Mouse (Mus musculus): ENCODE data around the gene Rbpj. TPM values are rescaled to one million over a fixed set of nuclear protein-coding genes. Genes with fewer than 3 reads are reported as not detected.
A peak's percentile ranks its signal among the peaks of the same experiment; 100 is the strongest.

The Rbpj gene
- polyA plus RNA-seq (2014; fragmentation: Nextera tagmentation; extraction: Ambion mirVana), result 49.8 and 53.5 TPM in 2 replicates

DNA sequence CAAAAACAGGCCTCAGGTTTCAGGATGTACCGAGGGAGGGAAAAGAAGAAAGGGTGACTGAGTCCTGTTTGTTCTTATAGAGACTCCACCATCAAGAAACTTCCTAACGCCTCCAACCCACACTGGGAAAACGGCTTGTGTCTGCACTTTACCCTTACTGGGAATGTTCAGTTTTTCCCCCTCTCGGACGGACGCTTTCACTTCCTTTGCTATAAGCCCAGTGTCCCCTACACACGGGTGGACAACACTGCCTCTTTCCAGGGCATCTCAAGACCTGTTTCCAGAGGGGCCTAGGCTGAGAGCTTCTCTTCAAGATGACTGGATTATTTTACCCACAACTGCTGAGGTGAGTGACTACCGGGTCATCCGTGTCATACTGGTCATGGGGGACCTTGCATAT lies at the start of gene Rbpj:
TSS of gene Rbpj (plus strand) at position 270 of the 400 bp plus-strand sequence.
- Histone ChIP-seq H3K9ac (no peak within 1 kb of the TSS), H3K4me3 (ENCODE audit: low read depth, low read length) (no peak within 1 kb of the TSS), H3K4me1 (ENCODE audit: insufficient read depth) (peaks cover 10% of the 10 kb centered on the region; the same call in 1 of the 2 replicates), H3K27ac (ENCODE audit: low read depth) (0 out of 2 replicates have a peak within 1 kb of the TSS, but pooled peaks have one; percentile 48), H3K27me3 (ENCODE audit: insufficient read depth, low read length) (no peaks in the 10 kb centered on the region), H3K9me3 (ENCODE audit: low read depth, low read length) (no peaks in the 10 kb centered on the region), H3K36me3 (ENCODE audit: insufficient read depth) (no peaks in the 10 kb centered on the region), H3K4me2 (no peak within 1 kb of the TSS)
- DNase-seq (no peak), ATAC-seq (ENCODE audit: insufficient read depth) (no peak)
- TF ChIP-seq CTCF (IDR thresholded peaks at IDR 0.05; ENCODE audit: low read depth), result no peak
- 82% methylated on average over 9 of the region's 9 CpGs for WGBS

DNA sequence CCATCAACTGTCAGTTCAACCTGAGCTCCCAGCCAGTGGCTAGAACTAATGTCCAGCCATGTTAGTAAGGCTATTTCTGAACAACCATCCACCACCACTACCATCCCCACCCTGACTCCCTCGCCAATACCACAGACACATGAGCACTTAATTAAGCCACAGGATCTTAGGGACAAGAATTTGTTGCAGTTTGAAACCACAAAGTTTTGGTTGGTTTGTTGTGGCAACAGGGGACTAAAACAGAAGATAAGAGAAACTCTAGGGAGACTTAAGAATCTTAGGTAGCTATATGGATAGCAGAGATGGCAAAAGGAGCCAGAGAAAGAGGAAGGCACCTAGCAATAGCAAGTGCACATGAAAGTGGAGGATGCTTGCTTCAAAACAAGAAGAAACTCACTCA lies 45.2 kb upstream of the Rbpj start:
- Histone ChIP-seq H3K4me2 (no peak overlapping the region), H3K4me1 (ENCODE audit: insufficient read depth) (no peaks in the 10 kb centered on the region), H3K4me3 (ENCODE audit: low read depth, low read length) (no peak overlapping the region), H3K36me3 (ENCODE audit: insufficient read depth) (no peaks in the 10 kb centered on the region), H3K27ac (ENCODE audit: low read depth) (no peak overlapping the region), H3K9me3 (ENCODE audit: low read depth, low read length) (no peaks in the 10 kb centered on the region), H3K9ac (no peak overlapping the region), H3K27me3 (ENCODE audit: insufficient read depth, low read length) (no peaks in the 10 kb centered on the region)
- ATAC-seq (ENCODE audit: insufficient read depth) (no peak), DNase-seq (no peak)
- 77% methylated on average over 1 of the region's 1 CpGs for WGBS
- no peak for TF ChIP-seq CTCF (IDR thresholded peaks at IDR 0.05; ENCODE audit: low read depth)

GRCm38 (mm10) chr5:53421291-53421690 lies 44.7 kb upstream of the Rbpj start:
- no peak for TF ChIP-seq CTCF (IDR thresholded peaks at IDR 0.05; ENCODE audit: low read depth)
- no peak overlapping the region for H3K9ac ChIP-seq
- no peaks in the 10 kb centered on the region for H3K9me3 ChIP-seq (ENCODE audit: low read depth, low read length)
- no peak for DNase-seq
- ATAC-seq (ENCODE audit: insufficient read depth), result no peak
- H3K27me3 ChIP-seq (ENCODE audit: insufficient read depth, low read length), result no peaks in the 10 kb centered on the region
- H3K4me1 ChIP-seq (ENCODE audit: insufficient read depth), result no peaks in the 10 kb centered on the region
- 56% methylated on average over 4 of the region's 4 CpGs for WGBS
- H3K27ac ChIP-seq (ENCODE audit: low read depth), result no peak overlapping the region
- H3K4me2 ChIP-seq, result no peak overlapping the region
- no peaks in the 10 kb centered on the region for H3K36me3 ChIP-seq (ENCODE audit: insufficient read depth)
- H3K4me3 ChIP-seq (ENCODE audit: low read depth, low read length), result no peak overlapping the region

GRCm38 (mm10) chr5:53427411-53427810 lies 38.5 kb upstream of the Rbpj start:
- no peaks in the 10 kb centered on the region for H3K27me3 ChIP-seq (ENCODE audit: insufficient read depth, low read length)
- no peak for DNase-seq
- no peak overlapping the region for H3K4me3 ChIP-seq (ENCODE audit: low read depth, low read length)
- WGBS, result 73% methylated on average over 4 of the region's 4 CpGs
- no peak overlapping the region for H3K4me2 ChIP-seq
- H3K9me3 ChIP-seq (ENCODE audit: low read depth, low read length), result no peaks in the 10 kb centered on the region
- no peak overlapping the region for H3K27ac ChIP-seq (ENCODE audit: low read depth)
- no peaks in the 10 kb centered on the region for H3K4me1 ChIP-seq (ENCODE audit: insufficient read depth)
- H3K9ac ChIP-seq, result no peak overlapping the region
- no peaks in the 10 kb centered on the region for H3K36me3 ChIP-seq (ENCODE audit: insufficient read depth)
- ATAC-seq (ENCODE audit: insufficient read depth), result no peak
- no peak for TF ChIP-seq CTCF (IDR thresholded peaks at IDR 0.05; ENCODE audit: low read depth)

- DNase-seq, result peak; percentile 98
- Histone ChIP-seq H3K36me3 (ENCODE audit: insufficient read depth) (no peaks in the 10 kb centered on the region), H3K4me3 (ENCODE audit: low read depth, low read length) (no peak overlapping the region), H3K27me3 (ENCODE audit: insufficient read depth, low read length) (no peaks in the 10 kb centered on the region), H3K27ac (ENCODE audit: low read depth) (peak overlapping the region; percentile 70), H3K4me1 (ENCODE audit: insufficient read depth) (no peaks in the 10 kb centered on the region), H3K4me2 (peak overlapping the region; percentile 1; the same call in 1 of the 2 replicates), H3K9ac (no peak overlapping the region), H3K9me3 (ENCODE audit: low read depth, low read length) (no peaks in the 10 kb centered on the region)
- WGBS, result 43% methylated on average over 10 of the region's 10 CpGs
- TF ChIP-seq CTCF (IDR thresholded peaks at IDR 0.05; ENCODE audit: low read depth), result no peak
- ATAC-seq (ENCODE audit: insufficient read depth), result peak; percentile 96
Observed at GRCm38 (mm10) chr5:53429683-53430477, 36.1 kb upstream of the Rbpj start.

DNA sequence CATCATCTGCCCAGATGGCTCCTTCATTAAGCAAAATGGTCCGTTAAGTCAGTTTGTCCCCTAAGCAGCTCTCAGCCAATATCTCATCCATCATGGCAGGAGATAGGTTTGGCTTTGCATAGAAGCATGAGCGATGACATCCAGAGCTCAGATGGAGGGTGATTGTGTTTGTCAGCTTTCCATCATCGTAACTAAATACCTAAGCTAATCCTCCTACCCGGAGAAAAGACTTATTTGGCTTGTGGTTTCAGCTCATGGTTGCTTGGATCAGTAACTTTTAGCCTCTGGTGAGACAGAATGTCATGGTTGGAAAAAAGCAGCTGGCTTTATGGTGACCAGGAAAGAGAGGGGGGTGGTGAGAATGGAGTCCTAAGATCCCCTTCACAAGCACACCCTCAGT lies 33.5 kb upstream of the Rbpj start:
- 81% methylated on average over 4 of the region's 4 CpGs for WGBS

DNA sequence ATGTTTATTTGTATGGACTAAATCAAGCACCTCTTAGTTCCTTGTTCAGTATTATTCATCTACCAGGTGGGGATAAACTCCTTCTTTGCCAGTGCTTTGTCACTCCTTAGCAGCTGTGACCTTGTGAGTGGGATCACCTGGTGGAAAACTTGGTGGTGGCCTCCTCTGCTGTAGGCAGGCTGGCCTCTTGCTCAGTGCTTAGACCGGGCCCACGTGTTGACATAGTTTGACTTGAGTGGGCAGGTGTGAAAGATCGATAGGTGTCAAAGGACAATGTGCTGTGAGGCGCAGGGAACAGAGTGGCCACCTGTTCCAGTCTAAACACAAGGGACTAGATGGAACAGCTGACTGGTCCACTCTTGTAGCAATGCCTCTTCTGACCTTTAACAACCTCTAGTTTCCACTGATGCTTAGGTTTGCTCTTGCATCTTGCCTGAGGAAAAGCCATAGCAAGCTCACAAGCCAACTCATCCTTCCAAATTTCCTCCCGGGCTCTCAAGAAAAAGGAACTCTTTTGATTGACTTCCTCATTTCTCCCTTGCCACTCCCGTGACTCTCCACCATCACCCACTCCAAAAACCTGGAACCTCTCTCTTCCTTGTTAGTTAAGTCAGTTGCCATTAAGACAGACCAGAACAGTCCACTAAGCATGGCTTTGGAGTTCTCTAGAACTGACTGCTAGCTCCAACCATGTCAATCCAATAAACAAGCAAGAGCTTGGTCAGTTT lies 28.9 kb upstream of the Rbpj start:
- Histone ChIP-seq H3K4me2 (no peak overlapping the region), H3K36me3 (ENCODE audit: insufficient read depth) (no peaks in the 10 kb centered on the region), H3K27me3 (ENCODE audit: insufficient read depth, low read length) (no peaks in the 10 kb centered on the region), H3K9ac (no peak overlapping the region), H3K27ac (ENCODE audit: low read depth) (no peak overlapping the region), H3K4me3 (ENCODE audit: low read depth, low read length) (no peak overlapping the region), H3K9me3 (ENCODE audit: low read depth, low read length) (no peaks in the 10 kb centered on the region), H3K4me1 (ENCODE audit: insufficient read depth) (peaks cover 12% of the 10 kb centered on the region; the same call in 1 of the 2 replicates)
- ATAC-seq (ENCODE audit: insufficient read depth), result no peak
- DNase-seq, result no peak
- no peak for TF ChIP-seq CTCF (IDR thresholded peaks at IDR 0.05; ENCODE audit: low read depth)
- 71% methylated on average over 6 of the region's 6 CpGs for WGBS

More for the DNA sequence above, 33.5 kb upstream of the Rbpj start:
- Histone ChIP-seq H3K9me3 (ENCODE audit: low read depth, low read length) (no peaks in the 10 kb centered on the region), H3K9ac (no peak overlapping the region), H3K27me3 (ENCODE audit: insufficient read depth, low read length) (no peaks in the 10 kb centered on the region), H3K36me3 (ENCODE audit: insufficient read depth) (no peaks in the 10 kb centered on the region), H3K4me1 (ENCODE audit: insufficient read depth) (no peaks in the 10 kb centered on the region), H3K27ac (ENCODE audit: low read depth) (no peak overlapping the region), H3K4me2 (no peak overlapping the region), H3K4me3 (ENCODE audit: low read depth, low read length) (no peak overlapping the region)
- TF ChIP-seq CTCF (IDR thresholded peaks at IDR 0.05; ENCODE audit: low read depth), result no peak
- DNase-seq, result no peak
- no peak for ATAC-seq (ENCODE audit: insufficient read depth)

Measured in lung, embryonic 14.5 days (tissue).